Mouse (Mus musculus) lung, postnatal 0 days (tissue): ENCODE measurements around the gene Gm20388.

Experiments
- CTCF ChIP-seq: IDR thresholded peaks from 2 replicates; pipeline ENCODE4 v1.5.1; 2016; ENCODE audit warnings: antibody characterized with exemption, mild to moderate bottlenecking
- EP300 ChIP-seq: IDR thresholded peaks from 2 replicates; pipeline ENCODE4 v1.6.1; 2016; ENCODE audit warnings: antibody characterized with exemption, mild to moderate bottlenecking, control low read depth

DNA sequence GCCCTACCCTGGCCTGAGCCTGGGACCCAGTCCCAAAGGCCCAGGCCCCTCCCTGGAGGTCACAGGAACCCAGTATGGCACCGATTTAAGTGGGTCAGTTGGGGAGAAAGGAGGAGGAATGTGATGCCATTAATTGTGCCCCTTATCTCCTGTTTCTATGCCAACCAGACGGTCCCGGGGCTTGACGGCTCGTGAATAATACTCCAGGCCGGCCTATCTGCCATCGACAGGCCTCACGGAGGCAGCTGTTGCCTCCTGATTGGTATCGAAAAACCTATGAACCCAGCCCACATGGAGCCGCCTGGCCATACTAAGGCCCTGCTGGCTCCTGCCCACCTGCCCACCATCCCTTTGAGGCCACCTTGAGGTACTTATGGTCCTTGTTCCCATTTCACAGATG, 2376.3 kb downstream of the Gm20388 start:
- no peak for TF ChIP-seq EP300
- no peak for TF ChIP-seq CTCF
